Mouse (Mus musculus): ENCODE results near the gene Rhof.

DNA sequence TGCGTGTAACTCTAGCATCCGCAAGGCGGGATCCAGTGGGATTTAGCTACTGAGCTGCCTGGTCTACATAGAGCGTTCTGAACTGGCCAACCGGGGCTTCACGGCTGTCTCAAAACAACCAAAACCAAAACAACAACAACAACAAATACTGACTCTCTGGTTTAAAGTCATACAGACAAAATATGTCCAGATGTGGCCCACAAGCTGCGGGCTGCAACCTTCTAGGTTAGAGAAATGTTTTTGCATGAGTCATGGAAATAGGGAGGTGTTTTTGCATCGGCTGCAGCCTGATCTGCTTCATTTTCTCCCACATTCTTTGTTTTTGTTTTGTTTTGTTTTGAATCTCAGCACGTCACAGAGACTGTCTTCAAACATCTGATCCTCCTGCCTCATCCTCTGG is 37.9 kb upstream of the Rhof start:
- TF ChIP-seq CTCF (IDR thresholded peaks at IDR 0.05; ENCODE audit: low read depth) = no peak
- no peak for TF ChIP-seq EP300 (IDR thresholded peaks at IDR 0.05; ENCODE audit: low read depth)
